Mouse (Mus musculus): ENCODE results near the gene Adh1.

DNA sequence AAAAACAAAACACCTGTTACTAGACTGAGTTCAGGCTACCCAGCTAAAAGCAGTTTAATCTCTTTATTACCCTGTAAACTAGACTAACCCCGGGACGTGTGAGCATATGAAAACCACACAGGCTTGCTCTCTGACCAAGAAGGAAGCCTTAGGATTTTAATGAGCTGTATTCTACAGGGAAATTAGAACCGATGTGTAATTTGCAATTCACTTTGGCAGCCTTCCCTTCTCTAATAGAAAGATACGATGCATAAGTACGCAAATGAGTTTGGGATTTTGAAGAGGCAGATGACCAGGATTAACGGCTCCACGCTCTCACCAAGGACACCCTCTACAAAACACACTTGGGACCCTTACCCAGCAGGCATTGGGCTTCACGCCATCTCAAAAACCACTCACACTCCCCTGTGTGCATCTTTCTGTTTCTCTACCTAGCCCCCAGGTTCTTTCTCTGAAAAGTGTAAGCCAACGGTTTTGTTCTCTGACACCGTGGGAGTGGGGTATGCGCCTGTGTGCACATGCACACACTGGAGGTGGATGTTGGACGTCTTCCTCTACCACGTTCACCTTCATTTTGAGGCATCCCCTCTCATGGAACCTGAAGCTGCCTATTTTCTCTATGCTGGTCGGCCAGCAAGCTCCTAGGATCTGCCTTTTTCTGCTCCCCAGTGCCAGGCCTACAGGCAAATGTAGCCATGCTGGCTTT is 18.6 kb upstream of the Adh1 start:
- TF ChIP-seq CTCF (IDR thresholded peaks at IDR 0.05; ENCODE audit: extremely low read depth, insufficient read depth, insufficient read length, insufficient replicate concordance) (no peak), POLR2A (IDR thresholded peaks at IDR 0.05; ENCODE audit: low read depth, low read length) (no peak)

All from spleen, adult 2 months (tissue).